Mouse (Mus musculus) testis, adult 2 months (tissue): Measurements from ENCODE around the gene Syngr2.

ENCODE experiments used
- CTCF ChIP-seq: fragments of 200-500 bp; IDR thresholded peaks from 2 replicates; pipeline ENCODE4 v1.5.1; 2012; ENCODE audit warnings: low read depth, mild to moderate bottlenecking, inconsistent platforms, low read length, moderate library complexity; ENCODE audit not compliant: control insufficient read depth, insufficient read depth, insufficient replicate concordance
- POLR2A ChIP-seq: fragments of 200-500 bp; IDR thresholded peaks from 2 replicates; pipeline ENCODE4 v1.6.1; 2012; ENCODE audit warnings: low read depth, mild to moderate bottlenecking, inconsistent platforms, low read length, moderate library complexity; ENCODE audit not compliant: control insufficient read depth

DNA sequence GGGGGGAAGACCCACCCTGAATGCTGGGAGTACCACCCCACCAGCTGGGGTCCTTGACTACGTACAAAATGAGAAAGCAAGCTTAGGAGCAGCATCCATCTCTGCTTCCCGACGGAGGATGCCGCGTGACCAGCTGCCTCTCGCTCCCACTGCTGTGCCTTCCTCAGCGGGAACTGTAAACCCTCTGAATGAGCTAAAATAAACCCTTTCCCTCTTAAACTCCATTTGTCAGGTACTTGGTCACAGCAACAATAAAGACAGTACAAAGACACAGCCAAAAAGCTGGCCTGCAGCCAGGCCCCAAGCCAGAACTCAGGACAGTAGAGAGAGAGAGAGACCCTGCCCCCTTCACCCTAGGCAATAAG is 39.8 kb upstream of the Syngr2 start:
- no peak for TF ChIP-seq POLR2A
- no peak for TF ChIP-seq CTCF
